Mouse (Mus musculus) midbrain, embryonic 13.5 days (tissue): Measurements from ENCODE around the gene Lrrn1. TPM values are rescaled to one million over a fixed set of nuclear protein-coding genes. Genes with fewer than 3 reads are reported as not detected.

Source experiments
- ATAC-seq: fragments of 200-750 bp; cut with Nextera tagmentation; 2 replicates; pipeline ENCODE4 v1.8.0; 2017; ENCODE audit warnings: mild to moderate bottlenecking, moderate TSS enrichment, moderate library complexity
- H3K27ac ChIP-seq: fragments of 300-500 bp; sonication (generic); 2 replicates; pipeline ENCODE4 v1.5.1; 2015; ENCODE audit warnings: inconsistent platforms, mild to moderate bottlenecking, moderate library complexity
- H3K27me3 ChIP-seq: fragments of 300-500 bp; sonication (generic); 2 replicates; pipeline ENCODE4 v1.6.1; 2015; ENCODE audit warnings: mild to moderate bottlenecking, inconsistent platforms
- H3K36me3 ChIP-seq: fragments of 300-500 bp; sonication (generic); 2 replicates; pipeline ENCODE4 v1.6.1; 2015; ENCODE audit warnings: mild to moderate bottlenecking, inconsistent platforms
- H3K4me1 ChIP-seq: fragments of 300-500 bp; sonication (generic); replicated peaks from 2 replicates; pipeline ENCODE4 v1.6.1; 2015; ENCODE audit warnings: inconsistent platforms
- H3K4me2 ChIP-seq: fragments of 300-500 bp; sonication (generic); replicated peaks from 2 replicates; pipeline ENCODE4 v1.6.1; 2015; ENCODE audit warnings: moderate library complexity, mild to moderate bottlenecking, inconsistent platforms
- H3K4me3 ChIP-seq: fragments of 300-500 bp; sonication (generic); replicated peaks from 2 replicates; pipeline ENCODE4 v1.5.1; 2015; ENCODE audit warnings: mild to moderate bottlenecking, inconsistent platforms
- H3K9ac ChIP-seq: fragments of 300-500 bp; sonication (generic); replicated peaks from 2 replicates; pipeline ENCODE4 v1.6.1; 2015; ENCODE audit warnings: mild to moderate bottlenecking, inconsistent platforms
- H3K9me3 ChIP-seq: fragments of 300-500 bp; sonication (generic); 2 replicates; pipeline ENCODE4 v1.6.1; 2016; ENCODE audit warnings: mild to moderate bottlenecking, inconsistent platforms
- WGBS: fragments of 180-500 bp; shearing (Covaris S2); methylation state at CpG from one replicate; pipeline ENCODE4 v1.1.7; 2015; 5-methylcytosine and 5-hydroxymethylcytosine counted together
- polyA plus RNA-seq: library from polyadenylated mRNA; unstranded; fragments of >200 nt; fragmentation: Nextera tagmentation; extraction: Ambion mirVana; gene quantifications from 2 replicates; pipeline ENCODE4 v1.2.1, GENCODE M21; 2015

Gene Lrrn1
- polyA plus RNA-seq, 1 experiment from 2014 or later = 82.3 TPM

GRCm38 (mm10) chr6:107541918-107542317 lies 12.3 kb downstream of the Lrrn1 start:
- Histone ChIP-seq H3K27me3 (no peaks in the 10 kb centered on the region), H3K4me3 (no peak overlapping the region), H3K4me1 (peaks cover 7% of the 10 kb centered on the region), H3K9ac (no peak overlapping the region), H3K4me2 (no peak overlapping the region), H3K36me3 (peaks cover 20% of the 10 kb centered on the region), H3K27ac (no peak overlapping the region), H3K9me3 (no peaks in the 10 kb centered on the region)
- 93% methylated on average over 4 of the region's 4 CpGs for WGBS
- no peak for ATAC-seq

- H3K36me3 ChIP-seq = peaks cover 11% of the 10 kb centered on the region; the same call in 1 of the 2 replicates
- no peak overlapping the region for H3K4me3 ChIP-seq
Observed at GRCm38 (mm10) chr6:107546272-107546671, 16.7 kb downstream of the Lrrn1 start.

GRCm38 (mm10) chr6:107552511-107552910 lies 22.9 kb downstream of the Lrrn1 start:
- no peaks in the 10 kb centered on the region for H3K27me3 ChIP-seq
- no peak overlapping the region for H3K27ac ChIP-seq
- H3K36me3 ChIP-seq = no peaks in the 10 kb centered on the region
- H3K4me1 ChIP-seq = peaks cover 11% of the 10 kb centered on the region
- H3K9me3 ChIP-seq = no peaks in the 10 kb centered on the region
- H3K9ac ChIP-seq = no peak overlapping the region
- no peak for ATAC-seq
- H3K4me3 ChIP-seq = no peak overlapping the region
- H3K4me2 ChIP-seq = no peak overlapping the region
- WGBS = 96% methylated on average over 1 of the region's 1 CpGs

More at GRCm38 (mm10) chr6:107546272-107546671, 16.7 kb downstream of the Lrrn1 start:
- H3K27me3 ChIP-seq = no peaks in the 10 kb centered on the region
- no peaks in the 10 kb centered on the region; the same call in 1 of the 2 replicates for H3K4me1 ChIP-seq
- no peaks in the 10 kb centered on the region for H3K9me3 ChIP-seq
- no peak for ATAC-seq
- no peak overlapping the region for H3K4me2 ChIP-seq
- H3K27ac ChIP-seq = no peak overlapping the region
- WGBS = 84% methylated on average over 2 of the region's 2 CpGs
- H3K9ac ChIP-seq = no peak overlapping the region

- Histone ChIP-seq H3K36me3 (peaks cover 4% of the 10 kb centered on the region; the same call in 1 of the 2 replicates), H3K9ac (no peak overlapping the region), H3K4me1 (peaks cover 16% of the 10 kb centered on the region), H3K27ac (no peak overlapping the region), H3K4me3 (no peak overlapping the region), H3K9me3 (no peaks in the 10 kb centered on the region; the same call in 1 of the 2 replicates), H3K27me3 (no peaks in the 10 kb centered on the region), H3K4me2 (no peak overlapping the region)
- 95% methylated on average over 5 of the region's 5 CpGs for WGBS
- no peak for ATAC-seq
Observed at GRCm38 (mm10) chr6:107555364-107555763, 25.8 kb downstream of the Lrrn1 start.

- no peak overlapping the region for H3K9ac ChIP-seq
- H3K36me3 ChIP-seq = peaks cover 4% of the 10 kb centered on the region; the same call in 1 of the 2 replicates
- peaks cover 16% of the 10 kb centered on the region for H3K4me1 ChIP-seq
- no peak overlapping the region for H3K4me2 ChIP-seq
- 68% methylated on average over 3 of the region's 3 CpGs for WGBS
- H3K4me3 ChIP-seq = no peak overlapping the region
- H3K27ac ChIP-seq = peak overlapping the region; percentile 44; the same call in 1 of the 2 replicates
- no peaks in the 10 kb centered on the region; the same call in 1 of the 2 replicates for H3K9me3 ChIP-seq
- ATAC-seq = peak; percentile 67
- no peaks in the 10 kb centered on the region for H3K27me3 ChIP-seq
Observed at GRCm38 (mm10) chr6:107556996-107557395, 27.4 kb downstream of the Lrrn1 start.

DNA sequence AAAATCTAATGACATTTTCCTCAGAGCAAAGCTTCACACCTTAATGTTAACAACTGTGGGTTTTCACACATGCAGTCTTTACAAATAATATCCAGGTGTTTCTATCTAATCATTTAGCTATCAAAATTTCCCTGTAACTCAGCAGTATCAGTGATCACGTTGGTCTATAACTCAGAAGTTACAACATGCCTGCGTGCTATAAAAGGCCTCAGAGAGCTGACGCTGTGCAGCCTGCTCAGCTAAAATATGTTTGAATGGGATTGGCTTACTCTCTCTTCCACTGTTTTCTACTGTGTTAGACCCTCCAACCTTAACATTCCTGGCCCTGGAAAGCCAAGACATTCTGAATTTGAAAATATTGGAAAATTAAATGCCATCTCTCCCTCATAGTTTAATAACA lies 28.2 kb downstream of the Lrrn1 start:
- Histone ChIP-seq H3K9ac (no peak overlapping the region), H3K9me3 (no peaks in the 10 kb centered on the region; the same call in 1 of the 2 replicates), H3K36me3 (peaks cover 4% of the 10 kb centered on the region; the same call in 1 of the 2 replicates), H3K4me3 (no peak overlapping the region), H3K4me1 (peaks cover 16% of the 10 kb centered on the region), H3K27ac (no peak overlapping the region), H3K4me2 (no peak overlapping the region), H3K27me3 (no peaks in the 10 kb centered on the region)
- ATAC-seq = no peak
- WGBS = 89% methylated on average over 3 of the region's 3 CpGs

DNA sequence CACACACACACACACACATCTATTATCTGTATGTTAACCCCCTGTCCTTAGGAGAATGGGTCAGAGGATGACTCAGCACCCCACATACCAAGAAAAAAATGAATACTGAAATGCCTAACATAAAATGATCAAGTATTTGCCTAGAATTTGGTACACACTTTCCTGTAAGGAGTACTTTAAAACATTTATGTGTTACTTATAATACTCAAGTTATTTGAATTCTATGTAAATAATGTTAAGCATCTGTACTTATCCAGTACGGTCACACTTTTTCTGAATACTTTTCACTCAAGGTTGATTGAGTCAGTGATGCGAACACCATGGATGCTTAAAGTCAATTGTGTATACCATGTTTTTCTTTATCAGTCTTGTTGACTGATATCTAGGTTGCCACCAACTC lies 32.7 kb downstream of the Lrrn1 start:
- Histone ChIP-seq H3K27me3 (no peaks in the 10 kb centered on the region), H3K4me3 (no peak overlapping the region), H3K27ac (no peak overlapping the region), H3K36me3 (peaks cover 10% of the 10 kb centered on the region), H3K9ac (no peak overlapping the region), H3K4me2 (no peak overlapping the region), H3K9me3 (no peaks in the 10 kb centered on the region; the same call in 1 of the 2 replicates), H3K4me1 (peaks cover 7% of the 10 kb centered on the region)
- 91% methylated on average over 2 of the region's 2 CpGs for WGBS
- ATAC-seq = no peak

GRCm38 (mm10) chr6:107566944-107567634 lies 37.5 kb downstream of the Lrrn1 start:
- Histone ChIP-seq H3K27me3 (no peaks in the 10 kb centered on the region), H3K9ac (no peak overlapping the region), H3K4me3 (no peak overlapping the region), H3K36me3 (peaks cover 46% of the 10 kb centered on the region), H3K9me3 (no peaks in the 10 kb centered on the region), H3K4me1 (no peaks in the 10 kb centered on the region), H3K4me2 (no peak overlapping the region), H3K27ac (no peak overlapping the region)
- WGBS = 86% methylated on average over 12 of the region's 12 CpGs
- no peak for ATAC-seq

GRCm38 (mm10) chr6:107574561-107574960 lies 45.0 kb downstream of the Lrrn1 start:
- Histone ChIP-seq H3K4me1 (no peaks in the 10 kb centered on the region), H3K27ac (no peak overlapping the region), H3K36me3 (peaks cover 25% of the 10 kb centered on the region), H3K27me3 (no peaks in the 10 kb centered on the region), H3K4me2 (no peak overlapping the region), H3K9me3 (no peaks in the 10 kb centered on the region), H3K9ac (no peak overlapping the region), H3K4me3 (no peak overlapping the region)
- WGBS = 93% methylated on average over 3 of the region's 3 CpGs
- ATAC-seq = no peak

DNA sequence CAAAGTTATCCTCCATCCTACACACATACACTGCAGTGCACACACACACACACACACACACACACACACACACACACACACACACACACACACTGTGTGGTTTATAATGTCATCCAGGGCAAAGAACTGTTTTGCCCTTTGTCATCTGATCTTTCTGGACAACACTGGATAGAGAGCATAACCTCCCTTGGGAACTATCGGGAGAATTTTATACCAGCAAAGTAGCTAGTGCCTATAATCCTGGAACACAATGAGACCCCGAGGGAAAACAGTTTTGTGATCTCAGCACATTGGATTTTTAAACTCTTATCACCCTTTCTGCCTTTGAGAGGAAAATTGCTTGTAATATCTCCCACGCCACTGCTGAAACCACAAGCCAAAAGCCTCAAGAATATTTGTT lies 45.8 kb downstream of the Lrrn1 start:
- ATAC-seq = no peak
- 71% methylated on average over 3 of the region's 3 CpGs for WGBS
- no peaks in the 10 kb centered on the region for H3K9me3 ChIP-seq
- H3K4me3 ChIP-seq = no peak overlapping the region
- H3K27ac ChIP-seq = no peak overlapping the region
- H3K4me1 ChIP-seq = no peaks in the 10 kb centered on the region
- H3K36me3 ChIP-seq = peaks cover 21% of the 10 kb centered on the region
- no peak overlapping the region for H3K4me2 ChIP-seq
- no peak overlapping the region for H3K9ac ChIP-seq
- H3K27me3 ChIP-seq = no peaks in the 10 kb centered on the region

DNA sequence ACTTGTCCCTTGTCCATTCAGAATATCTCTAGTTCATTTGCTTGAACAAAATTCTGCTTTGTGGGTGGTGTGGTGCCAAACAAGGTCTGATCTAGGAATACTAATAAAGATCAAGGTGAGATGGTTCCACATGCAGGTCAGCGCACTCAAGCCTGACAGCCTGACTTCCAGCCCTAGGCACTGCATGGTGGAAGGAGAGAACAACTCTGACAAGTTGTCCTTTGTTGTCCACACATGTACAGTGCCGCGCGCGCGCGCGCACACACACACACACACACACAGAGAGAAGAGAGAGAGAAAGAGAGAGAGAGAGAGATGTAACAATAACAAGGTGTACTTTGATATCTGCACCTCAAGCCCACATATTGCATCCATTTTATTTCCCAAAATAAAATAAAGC lies 47.7 kb downstream of the Lrrn1 start:
- peak; percentile 60; the same call in 1 of the 2 replicates for ATAC-seq
- WGBS = 98% methylated on average over 8 of the region's 8 CpGs
- Histone ChIP-seq H3K27me3 (no peaks in the 10 kb centered on the region), H3K4me1 (no peaks in the 10 kb centered on the region), H3K36me3 (peaks cover 6% of the 10 kb centered on the region), H3K4me2 (no peak overlapping the region), H3K9me3 (no peaks in the 10 kb centered on the region), H3K4me3 (no peak overlapping the region), H3K9ac (no peak overlapping the region), H3K27ac (no peak overlapping the region)

GRCm38 (mm10) chr6:107583759-107584383 lies 54.3 kb downstream of the Lrrn1 start:
- no peak for ATAC-seq

More at GRCm38 (mm10) chr6:107583759-107584383, 54.3 kb downstream of the Lrrn1 start:
- Histone ChIP-seq H3K4me1 (no peaks in the 10 kb centered on the region), H3K4me3 (no peak overlapping the region), H3K27me3 (no peaks in the 10 kb centered on the region), H3K27ac (no peak overlapping the region), H3K36me3 (no peaks in the 10 kb centered on the region), H3K4me2 (no peak overlapping the region), H3K9me3 (no peaks in the 10 kb centered on the region), H3K9ac (no peak overlapping the region)
- 90% methylated on average over 1 of the region's 1 CpGs for WGBS
